Mouse (Mus musculus): ENCODE measurements around the gene Anapc15.
"Not testable (repeated sequence)": the region's sequence is repeated elsewhere in the genome, so short reads cannot be mapped to it uniquely, and the experiment has no call there.

Anapc15 gene

DNA sequence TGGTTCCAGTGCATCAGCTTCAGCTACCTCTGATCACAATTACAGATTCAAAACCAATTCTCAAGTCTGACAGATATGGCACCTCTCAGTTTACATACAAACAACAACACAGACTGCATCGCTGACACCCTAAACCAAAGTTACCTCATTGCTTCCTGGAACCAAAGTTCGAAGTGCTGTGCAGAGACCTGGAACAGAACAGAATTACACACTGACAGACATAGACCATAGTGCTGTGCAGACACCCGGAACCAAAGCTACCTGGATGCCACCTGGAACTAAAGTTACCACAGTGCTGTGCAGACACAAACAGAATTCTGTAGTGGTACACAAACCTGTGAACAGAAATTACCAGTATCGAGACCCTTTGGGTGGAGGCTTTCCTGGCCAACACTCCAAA, 76.2 kb downstream of the Anapc15 start:
- no peak for DNase-seq (ENCODE audit: extremely low read depth, insufficient read length, low spot score)

DNA sequence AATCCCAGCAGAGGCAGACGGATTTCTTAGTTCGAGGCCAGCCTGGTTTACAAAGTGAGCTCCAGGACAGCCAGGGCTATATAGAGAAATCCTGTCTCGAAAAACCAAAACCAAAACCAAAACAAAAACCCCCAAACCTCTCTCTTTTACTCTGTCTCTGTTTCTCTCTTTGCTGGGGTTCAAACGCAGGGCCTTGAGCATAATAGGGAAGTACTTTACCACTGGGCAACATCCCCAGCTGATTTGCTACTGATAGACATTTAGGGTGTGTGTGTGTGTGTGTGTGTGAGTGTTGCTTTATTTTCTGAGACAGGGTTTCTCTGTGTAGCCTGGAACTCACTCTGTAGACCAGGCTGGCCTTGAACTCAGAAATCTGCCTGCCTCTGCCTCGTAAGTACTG, 85.5 kb downstream of the Anapc15 start:
- DNase-seq (ENCODE audit: extremely low read depth, insufficient read length, low spot score), result not testable (repeated sequence)

All from 3134 (cell line).